Mouse (Mus musculus): ENCODE measurements around the gene 2010111I01Rik. TPM values are rescaled to one million over a fixed set of nuclear protein-coding genes. Genes with fewer than 3 reads are reported as not detected.

2010111I01Rik gene
- total and polyA plus RNA-seq, 3 experiments, result 13.3 to 19.8 (median 14.4) TPM

DNA sequence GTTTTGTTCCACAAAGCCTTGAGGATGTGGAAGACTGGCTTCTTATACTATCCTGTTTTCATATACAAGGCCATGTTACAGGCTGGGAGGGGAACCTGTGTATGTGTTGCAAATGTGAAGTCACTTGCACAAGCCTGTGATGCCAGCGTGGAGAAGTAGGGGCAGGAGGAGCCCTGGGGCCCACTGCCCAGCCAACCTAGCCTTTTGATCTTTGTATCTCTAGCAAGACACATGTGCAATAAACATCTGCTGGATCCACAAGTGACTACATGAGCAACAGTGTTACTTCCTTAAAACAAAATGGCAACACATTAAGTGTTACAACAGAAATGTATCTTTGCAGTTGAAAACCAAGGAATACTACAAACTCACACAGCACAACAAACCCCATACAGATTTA lies 13.1 kb upstream of the 2010111I01Rik start:
- Histone ChIP-seq H3K4me3 (replicated peaks in 1 of 3; ENCODE audit: low read depth in 2 of 3, low read length in 2 of 3, poor library complexity in 1 of 3) (no peak overlapping the region), H3K9me3 (replicated peaks; ENCODE audit: low read length) (no peaks in the 10 kb centered on the region), H3K9ac (ENCODE audit: insufficient read depth, low read depth) (no peak overlapping the region), H3K27me3 (replicated peaks) (no peaks in the 10 kb centered on the region), H3K79me2 (replicated peaks; ENCODE audit: control insufficient read depth, extremely low read depth, insufficient read depth, poor library complexity, severe bottlenecking) (no peaks in the 10 kb centered on the region), H3K4me2 (ENCODE audit: insufficient read depth, low read depth, poor library complexity, severe bottlenecking) (no peak overlapping the region), H3K4me1 (ENCODE audit: control insufficient read depth in 1 of 2, insufficient read depth in 2 of 2) (peaks cover 5 to 32% of the 10 kb centered on the region in 2 experiments), H3K36me3 (replicated peaks in 1 of 2; ENCODE audit: control insufficient read depth in 1 of 2, insufficient read depth in 1 of 2, low read length in 1 of 2) (no peaks in the 10 kb centered on the region), H3K27ac (ENCODE audit: insufficient read depth, low read depth) (no peak overlapping the region)
- dilution Hi-C loops (cut with MboI; ENCODE audit: extremely low pct_ligation_motif_present, extremely low pct_unique_long_range_greater_than_20kb, low sequenced_read_pairs), result no loop called here
- in situ Hi-C loops (cut with MboI; ENCODE audit: low pct_ligation_motif_present, low pct_unique_long_range_greater_than_20kb, low sequenced_read_pairs), result no loop called here
- TF ChIP-seq IRF4 (IDR thresholded peaks at IDR 0.05; ENCODE audit: low read depth, low read length), result no peak
- TF ChIP-seq ZC3H11A (IDR thresholded peaks at IDR 0.05; ENCODE audit: low read depth, low read length), result no peak
- no peak for TF ChIP-seq ETS1 (conservative IDR thresholded peaks at IDR 0.05; ENCODE audit: low read depth, low read length)
- no peak for TF ChIP-seq ZKSCAN1 (IDR thresholded peaks at IDR 0.05; ENCODE audit: borderline replicate concordance, low read depth, low read length)
- TF ChIP-seq CTCF (conservative IDR thresholded peaks at IDR 0.05 in 1 of 2, IDR thresholded peaks at IDR 0.05 in 1 of 2; ENCODE audit: low read depth in 2 of 2, low read length in 2 of 2), result no peak
- TF ChIP-seq USF2 (conservative IDR thresholded peaks at IDR 0.05; ENCODE audit: low read depth, low read length), result no peak
- TF ChIP-seq HCFC1 (IDR thresholded peaks at IDR 0.05; ENCODE audit: low read depth, low read length), result no peak
- TF ChIP-seq POLR2A (IDR thresholded peaks at IDR 0.05; ENCODE audit: low read depth, low read length), result no peak
- TF ChIP-seq MXI1 (IDR thresholded peaks at IDR 0.05; ENCODE audit: low read depth, low read length), result no peak
- no peak for TF ChIP-seq UBTF (IDR thresholded peaks at IDR 0.05; ENCODE audit: low read depth, low read length)
- no peak for TF ChIP-seq TCF12 (IDR thresholded peaks at IDR 0.05; ENCODE audit: low read depth, low read length)
- TF ChIP-seq RCOR1 (conservative IDR thresholded peaks at IDR 0.05; ENCODE audit: low read depth, low read length), result no peak
- TF ChIP-seq CHD2 (IDR thresholded peaks at IDR 0.05; ENCODE audit: low read length), result no peak
- TF ChIP-seq POLR2AphosphoS2 (IDR thresholded peaks at IDR 0.05; ENCODE audit: low read depth, low read length), result no peak
- no peak for TF ChIP-seq USF1 (IDR thresholded peaks at IDR 0.05; ENCODE audit: low read depth, low read length)
- no peak for TF ChIP-seq MAZ (IDR thresholded peaks at IDR 0.05; ENCODE audit: low read depth, low read length)
- no peak for TF ChIP-seq EP300 (IDR thresholded peaks at IDR 0.05; ENCODE audit: low read length)
- TF ChIP-seq TBP (conservative IDR thresholded peaks at IDR 0.05; ENCODE audit: low read depth, low read length), result no peak
- no peak for DNase-seq (ENCODE audit: extremely low read depth)

DNA sequence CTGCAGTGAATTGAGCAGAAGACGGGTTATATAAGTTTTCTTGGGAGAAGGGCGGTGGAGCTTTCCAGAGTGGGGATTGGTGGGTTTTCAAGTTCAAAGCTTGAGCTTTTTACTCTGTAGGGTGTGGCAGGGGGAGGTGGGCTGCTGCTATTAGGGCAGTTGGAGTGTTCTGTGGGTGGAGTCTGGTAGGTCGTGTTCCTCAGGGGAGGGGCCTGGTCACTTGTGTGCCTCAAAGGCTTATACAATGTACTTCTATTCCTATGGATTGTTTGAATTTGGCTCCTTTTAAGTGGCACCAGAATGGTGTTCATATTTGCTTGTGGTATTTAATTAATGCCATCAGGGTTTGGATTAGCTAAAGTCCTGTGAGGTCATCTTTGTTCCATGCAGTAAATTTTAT lies 12.6 kb upstream of the 2010111I01Rik start:
- Histone ChIP-seq H3K4me2 (ENCODE audit: insufficient read depth, low read depth, poor library complexity, severe bottlenecking) (no peak overlapping the region), H3K27me3 (replicated peaks) (no peaks in the 10 kb centered on the region), H3K9me3 (replicated peaks; ENCODE audit: low read length) (no peaks in the 10 kb centered on the region), H3K9ac (ENCODE audit: insufficient read depth, low read depth) (no peak overlapping the region), H3K4me1 (ENCODE audit: control insufficient read depth in 1 of 2, insufficient read depth in 2 of 2) (peaks cover 5 to 32% of the 10 kb centered on the region in 2 experiments), H3K79me2 (replicated peaks; ENCODE audit: control insufficient read depth, extremely low read depth, insufficient read depth, poor library complexity, severe bottlenecking) (no peaks in the 10 kb centered on the region), H3K36me3 (replicated peaks in 1 of 2; ENCODE audit: control insufficient read depth in 1 of 2, insufficient read depth in 1 of 2, low read length in 1 of 2) (no peaks in the 10 kb centered on the region), H3K4me3 (replicated peaks in 1 of 3; ENCODE audit: low read depth in 2 of 3, low read length in 2 of 3, poor library complexity in 1 of 3) (no peak overlapping the region), H3K27ac (ENCODE audit: insufficient read depth, low read depth) (no peak overlapping the region)
- in situ Hi-C loops (cut with MboI; ENCODE audit: low pct_ligation_motif_present, low pct_unique_long_range_greater_than_20kb, low sequenced_read_pairs) (no loop called here), dilution Hi-C loops (cut with MboI; ENCODE audit: extremely low pct_ligation_motif_present, extremely low pct_unique_long_range_greater_than_20kb, low sequenced_read_pairs) (no loop called here)
- no peak for DNase-seq (ENCODE audit: extremely low read depth)
- TF ChIP-seq EP300 (IDR thresholded peaks at IDR 0.05; ENCODE audit: low read length), result no peak
- no peak for TF ChIP-seq ZNF384 (IDR thresholded peaks at IDR 0.05; ENCODE audit: low read depth, low read length)
- no peak for TF ChIP-seq CHD1 (IDR thresholded peaks at IDR 0.05; ENCODE audit: low read depth, low read length)
- no peak for TF ChIP-seq SMC3 (IDR thresholded peaks at IDR 0.05; ENCODE audit: low read depth, low read length)
- TF ChIP-seq NRF1 (IDR thresholded peaks at IDR 0.05; ENCODE audit: low read depth, low read length), result no peak
- TF ChIP-seq MYC (IDR thresholded peaks at IDR 0.05; ENCODE audit: low read depth, low read length), result no peak
- TF ChIP-seq RCOR1 (conservative IDR thresholded peaks at IDR 0.05; ENCODE audit: low read depth, low read length), result no peak
- no peak for TF ChIP-seq MEF2A (IDR thresholded peaks at IDR 0.05; ENCODE audit: borderline replicate concordance, low read depth, low read length)
- TF ChIP-seq NELFE (IDR thresholded peaks at IDR 0.05; ENCODE audit: low read depth, low read length), result no peak
- TF ChIP-seq E2F4 (IDR thresholded peaks at IDR 0.05; ENCODE audit: insufficient replicate concordance, low read depth, low read length), result no peak
- TF ChIP-seq ZKSCAN1 (IDR thresholded peaks at IDR 0.05; ENCODE audit: borderline replicate concordance, low read depth, low read length), result no peak

Data from CH12.LX (cell line).